Mouse (Mus musculus) lung, embryonic 15.5 days (tissue): Measurements from ENCODE around the gene Galnt16. TPM values are rescaled to one million over a fixed set of nuclear protein-coding genes. Genes with fewer than 3 reads are reported as not detected.
A peak's percentile ranks its signal among the peaks of the same experiment; 100 is the strongest.

Experiments
- ATAC-seq: fragments of 200-750 bp; cut with Nextera tagmentation; 2 replicates; pipeline ENCODE4 v1.8.0; 2017; ENCODE audit warnings: moderate number of reproducible peaks, borderline replicate concordance; ENCODE audit not compliant: low FRiP score, low TSS enrichment; ENCODE audit errors: extremely low read depth
- H3K27ac ChIP-seq: fragments of 300-500 bp; sonication (generic); 2 replicates; pipeline ENCODE4 v1.5.1; 2015; ENCODE audit warnings: moderate library complexity, mild to moderate bottlenecking, inconsistent platforms
- H3K27me3 ChIP-seq: fragments of 300-500 bp; sonication (generic); 2 replicates; pipeline ENCODE4 v1.6.1; 2015; ENCODE audit warnings: inconsistent platforms
- H3K36me3 ChIP-seq: fragments of 300-500 bp; sonication (generic); 2 replicates; pipeline ENCODE4 v1.6.1; 2015; ENCODE audit warnings: inconsistent platforms
- H3K4me1 ChIP-seq: fragments of 300-500 bp; sonication (generic); 2 replicates; pipeline ENCODE4 v1.6.1; 2015; ENCODE audit warnings: inconsistent platforms
- H3K4me2 ChIP-seq: fragments of 300-500 bp; sonication (generic); 2 replicates; pipeline ENCODE4 v1.6.1; 2015; ENCODE audit warnings: inconsistent platforms, mild to moderate bottlenecking, moderate library complexity
- H3K4me3 ChIP-seq: fragments of 300-500 bp; sonication (generic); 2 replicates; pipeline ENCODE4 v1.5.1; 2015; ENCODE audit warnings: mild to moderate bottlenecking, inconsistent platforms
- H3K9ac ChIP-seq: fragments of 300-500 bp; sonication (generic); 2 replicates; pipeline ENCODE4 v1.6.1; 2015; ENCODE audit warnings: inconsistent platforms
- H3K9me3 ChIP-seq: fragments of 300-500 bp; sonication (generic); 2 replicates; pipeline ENCODE4 v1.6.1; 2016; ENCODE audit warnings: inconsistent platforms
- WGBS: fragments of 180-500 bp; shearing (Covaris S2); methylation state at CpG from one replicate; pipeline ENCODE4 v1.1.7; 2015; 5-methylcytosine and 5-hydroxymethylcytosine counted together
- polyA plus RNA-seq: library from polyadenylated mRNA; unstranded; fragments of >200 nt; fragmentation: Nextera tagmentation; extraction: Ambion mirVana; gene quantifications from 2 replicates; pipeline ENCODE4 v1.2.1, GENCODE M21; 2015

Galnt16 gene
- polyA plus RNA-seq, 1 experiment from 2014 or later: 12.3 TPM

GRCm38 (mm10) chr12:80533876-80534275, 15.8 kb downstream of the Galnt16 start:
- no peaks in the 10 kb centered on the region for H3K9me3 ChIP-seq
- 66% methylated on average over 2 of the region's 2 CpGs for WGBS
- H3K27me3 ChIP-seq: no peaks in the 10 kb centered on the region
- no peaks in the 10 kb centered on the region for H3K36me3 ChIP-seq
- no peak overlapping the region for H3K9ac ChIP-seq
- H3K4me3 ChIP-seq: no peak overlapping the region
- no peak overlapping the region for H3K4me2 ChIP-seq
- ATAC-seq: no peak
- H3K4me1 ChIP-seq: peaks cover 14% of the 10 kb centered on the region
- H3K27ac ChIP-seq: no peak overlapping the region

- Histone ChIP-seq H3K4me2 (no peak overlapping the region), H3K36me3 (no peaks in the 10 kb centered on the region), H3K9me3 (no peaks in the 10 kb centered on the region), H3K27me3 (no peaks in the 10 kb centered on the region), H3K27ac (no peak overlapping the region), H3K4me1 (peaks cover 4% of the 10 kb centered on the region; the same call in 1 of the 2 replicates), H3K9ac (no peak overlapping the region), H3K4me3 (no peak overlapping the region)
- 89% methylated on average over 2 of the region's 2 CpGs for WGBS
- no peak for ATAC-seq
These were observed 19.2 kb downstream of the Galnt16 start for GRCm38 (mm10) chr12:80537313-80537712.

- 0 out of 2 replicates have a peak, but pooled peaks have one; percentile 35 for ATAC-seq
- no peak overlapping the region for H3K27ac ChIP-seq
- H3K36me3 ChIP-seq: no peaks in the 10 kb centered on the region
- 31% methylated on average over 6 of the region's 6 CpGs for WGBS
- H3K9ac ChIP-seq: no peak overlapping the region
- H3K27me3 ChIP-seq: no peaks in the 10 kb centered on the region
- H3K4me3 ChIP-seq: no peak overlapping the region
- H3K9me3 ChIP-seq: no peaks in the 10 kb centered on the region
- peaks cover 4% of the 10 kb centered on the region; the same call in 1 of the 2 replicates for H3K4me1 ChIP-seq
- no peak overlapping the region for H3K4me2 ChIP-seq
These were observed 20.2 kb downstream of the Galnt16 start for GRCm38 (mm10) chr12:80538311-80538710.

GRCm38 (mm10) chr12:80545310-80545709, 27.2 kb downstream of the Galnt16 start:
- no peak for ATAC-seq
- Histone ChIP-seq H3K36me3 (no peaks in the 10 kb centered on the region), H3K4me2 (no peak overlapping the region), H3K4me3 (no peak overlapping the region), H3K9ac (no peak overlapping the region), H3K9me3 (no peaks in the 10 kb centered on the region), H3K27ac (no peak overlapping the region), H3K27me3 (no peaks in the 10 kb centered on the region), H3K4me1 (peaks cover 7% of the 10 kb centered on the region)
- 16% methylated on average over 4 of the region's 4 CpGs for WGBS

GRCm38 (mm10) chr12:80549646-80550045, 31.6 kb downstream of the Galnt16 start:
- Histone ChIP-seq H3K27ac (0 out of 2 replicates have a peak overlapping the region, but pooled peaks have one; percentile 29), H3K4me1 (peaks cover 7% of the 10 kb centered on the region), H3K9ac (no peak overlapping the region), H3K27me3 (no peaks in the 10 kb centered on the region), H3K4me3 (no peak overlapping the region), H3K9me3 (no peaks in the 10 kb centered on the region), H3K36me3 (no peaks in the 10 kb centered on the region), H3K4me2 (no peak overlapping the region)
- peak; percentile 28; the same call in 1 of the 2 replicates for ATAC-seq
- 62% methylated on average over 11 of the region's 11 CpGs for WGBS

- H3K27ac ChIP-seq: peak overlapping the region; percentile 33; the same call in 1 of the 2 replicates
- H3K9me3 ChIP-seq: no peaks in the 10 kb centered on the region
- no peaks in the 10 kb centered on the region for H3K36me3 ChIP-seq
- H3K4me1 ChIP-seq: peaks cover 7% of the 10 kb centered on the region
- H3K4me3 ChIP-seq: no peak overlapping the region
- no peak overlapping the region for H3K9ac ChIP-seq
- peak; percentile 25; the same call in 1 of the 2 replicates for ATAC-seq
- no peaks in the 10 kb centered on the region for H3K27me3 ChIP-seq
- H3K4me2 ChIP-seq: no peak overlapping the region
- 18% methylated on average over 2 of the region's 3 CpGs for WGBS
These were observed 35.1 kb downstream of the Galnt16 start for GRCm38 (mm10) chr12:80553157-80553556.

- no peak overlapping the region for H3K4me3 ChIP-seq
- H3K4me2 ChIP-seq: no peak overlapping the region
- peaks cover 7% of the 10 kb centered on the region for H3K4me1 ChIP-seq
- H3K27me3 ChIP-seq: no peaks in the 10 kb centered on the region
- no peak for ATAC-seq
- no peaks in the 10 kb centered on the region for H3K9me3 ChIP-seq
- no peak overlapping the region for H3K9ac ChIP-seq
- no peak overlapping the region for H3K27ac ChIP-seq
- WGBS: 80% methylated on average over 6 of the region's 6 CpGs
- H3K36me3 ChIP-seq: no peaks in the 10 kb centered on the region
These were observed 36.2 kb downstream of the Galnt16 start for GRCm38 (mm10) chr12:80554312-80554711.

GRCm38 (mm10) chr12:80561904-80562303, 43.8 kb downstream of the Galnt16 start:
- H3K9ac ChIP-seq: no peak overlapping the region
- no peak overlapping the region for H3K4me2 ChIP-seq
- H3K36me3 ChIP-seq: no peaks in the 10 kb centered on the region
- peaks cover 29% of the 10 kb centered on the region for H3K4me1 ChIP-seq
- no peak for ATAC-seq
- no peak overlapping the region for H3K27ac ChIP-seq
- 8% methylated on average over 2 of the region's 2 CpGs for WGBS
- no peak overlapping the region for H3K4me3 ChIP-seq
- H3K9me3 ChIP-seq: no peaks in the 10 kb centered on the region
- no peaks in the 10 kb centered on the region for H3K27me3 ChIP-seq

- WGBS: 30% methylated on average over 5 of the region's 5 CpGs
- Histone ChIP-seq H3K4me1 (peaks cover 38% of the 10 kb centered on the region), H3K9ac (no peak overlapping the region), H3K4me2 (no peak overlapping the region), H3K4me3 (no peak overlapping the region), H3K27me3 (no peaks in the 10 kb centered on the region), H3K9me3 (no peaks in the 10 kb centered on the region), H3K36me3 (no peaks in the 10 kb centered on the region), H3K27ac (peak overlapping the region; percentile 44)
- no peak for ATAC-seq
These were observed 44.7 kb downstream of the Galnt16 start for GRCm38 (mm10) chr12:80562793-80563192.

- peaks cover 39% of the 10 kb centered on the region for H3K4me1 ChIP-seq
- no peaks in the 10 kb centered on the region for H3K9me3 ChIP-seq
- no peak overlapping the region for H3K4me2 ChIP-seq
These were observed 46.9 kb downstream of the Galnt16 start for GRCm38 (mm10) chr12:80564990-80565389.

GRCm38 (mm10) chr12:80565793-80566192, 47.7 kb downstream of the Galnt16 start:
- no peak for ATAC-seq
- Histone ChIP-seq H3K27ac (peak overlapping the region; percentile 12; the same call in 1 of the 2 replicates), H3K36me3 (no peaks in the 10 kb centered on the region)

More at GRCm38 (mm10) chr12:80564990-80565389, 46.9 kb downstream of the Galnt16 start:
- no peaks in the 10 kb centered on the region for H3K36me3 ChIP-seq
- no peaks in the 10 kb centered on the region for H3K27me3 ChIP-seq
- 55% methylated on average over 6 of the region's 6 CpGs for WGBS
- H3K4me3 ChIP-seq: no peak overlapping the region
- H3K27ac ChIP-seq: peak overlapping the region; percentile 12; the same call in 1 of the 2 replicates
- H3K9ac ChIP-seq: no peak overlapping the region
- peak; percentile 32; the same call in 1 of the 2 replicates for ATAC-seq

GRCm38 (mm10) chr12:80566502-80566901, 48.4 kb downstream of the Galnt16 start:
- no peak for ATAC-seq
- Histone ChIP-seq H3K9ac (no peak overlapping the region), H3K36me3 (no peaks in the 10 kb centered on the region), H3K4me2 (no peak overlapping the region), H3K27me3 (no peaks in the 10 kb centered on the region), H3K4me3 (no peak overlapping the region), H3K27ac (peak overlapping the region; percentile 75), H3K9me3 (no peaks in the 10 kb centered on the region), H3K4me1 (peaks cover 39% of the 10 kb centered on the region)
- WGBS: 47% methylated on average over 4 of the region's 4 CpGs

More at GRCm38 (mm10) chr12:80565793-80566192, 47.7 kb downstream of the Galnt16 start:
- H3K9me3 ChIP-seq: no peaks in the 10 kb centered on the region
- H3K4me1 ChIP-seq: peaks cover 39% of the 10 kb centered on the region
- H3K4me2 ChIP-seq: no peak overlapping the region
- no peak overlapping the region for H3K9ac ChIP-seq
- 72% methylated on average over 2 of the region's 2 CpGs for WGBS
- no peak overlapping the region for H3K4me3 ChIP-seq
- no peaks in the 10 kb centered on the region for H3K27me3 ChIP-seq
